ENCODE assay signal across 16 mouse cellular contexts in genomic region chr10:36884198-36884597, GRCm38 (mm10).
A peak's percentile ranks its signal among the peaks of the same experiment; 100 is the strongest.
DNase-seq lines count a peak whose midpoint lies in the region; ATAC-seq and TF ChIP-seq lines count a peak whose summit lies in the region.
"Had no signal": no experiment of that assay in that cellular context is flagged by ENCODE, and none has a peak within 500 bp of the region (broad histone marks: within the 10 kb centered on the region; RNA-seq: fewer than 3 reads in every experiment).

No protein-coding gene starts in this region.

- peak; percentile 31 for DNase-seq in forebrain, embryonic 14.5 days (ENCODE audit: low spot score)
- DNase-seq in frontal cortex, postnatal 10 days (ENCODE audit: low spot score in 2 of 2): no peak
- DNase-seq in cerebellum, adult 2 months: no peak
- no peak for DNase-seq in cerebellum, adult 8-10 months
- DNase-seq: adrenal gland, adult 2 months; adrenal gland, postnatal 10 days; adrenal gland, postnatal 25 days; cerebellum, adult 11-12 months; cerebellum, adult 9-10 months; cerebellum, postnatal 10 days; cerebellum, postnatal 25 days had no signal

- H3K36me3 ChIP-seq in forebrain, embryonic 14.5 days (ENCODE audit: control insufficient read depth, insufficient read depth, low read length): no peaks in the 10 kb centered on the region
- no peaks in the 10 kb centered on the region for H3K36me3 ChIP-seq in forebrain, embryonic 12.5 days (replicated peaks)
- no peaks in the 10 kb centered on the region for H3K36me3 ChIP-seq in forebrain, embryonic 16.5 days (ENCODE audit: control insufficient read depth, insufficient read depth)
- H3K36me3 ChIP-seq: embryonic facial prominence, embryonic 10.5 days; embryonic facial prominence, embryonic 12.5 days had no signal

- no peak overlapping the region for H3K9ac ChIP-seq in forebrain, embryonic 14.5 days (ENCODE audit: low read length)
- no peak overlapping the region for H3K9ac ChIP-seq in forebrain, embryonic 12.5 days
- H3K9ac ChIP-seq in forebrain, embryonic 16.5 days (replicated peaks; ENCODE audit: low read depth, low read length): no peak overlapping the region
- H3K9ac ChIP-seq: embryonic facial prominence, embryonic 12.5 days had no signal

- H3K9me3 ChIP-seq in forebrain, embryonic 14.5 days (replicated peaks; ENCODE audit: control insufficient read depth, low read length): no peaks in the 10 kb centered on the region
- no peaks in the 10 kb centered on the region for H3K9me3 ChIP-seq in forebrain, embryonic 12.5 days
- no peaks in the 10 kb centered on the region for H3K9me3 ChIP-seq in forebrain, embryonic 16.5 days (ENCODE audit: control insufficient read depth, low read length)
- H3K9me3 ChIP-seq: embryonic facial prominence, embryonic 10.5 days; embryonic facial prominence, embryonic 12.5 days had no signal

- no peak overlapping the region for H3K4me3 ChIP-seq in forebrain, embryonic 14.5 days (ENCODE audit: low read depth, low read length)
- no peak overlapping the region for H3K4me3 ChIP-seq in forebrain, embryonic 12.5 days (replicated peaks)
- no peak overlapping the region for H3K4me3 ChIP-seq in forebrain, embryonic 16.5 days (replicated peaks; ENCODE audit: low read length)
- no peak overlapping the region for H3K4me3 ChIP-seq in cerebellum, adult 2 months (replicated peaks; ENCODE audit: insufficient read depth, low read depth, low read length)
- H3K4me3 ChIP-seq: embryonic facial prominence, embryonic 10.5 days; embryonic facial prominence, embryonic 12.5 days had no signal

- H3K27me3 ChIP-seq in forebrain, embryonic 14.5 days (replicated peaks; ENCODE audit: control insufficient read depth, insufficient read depth, low read length): no peaks in the 10 kb centered on the region
- no peaks in the 10 kb centered on the region for H3K27me3 ChIP-seq in forebrain, embryonic 12.5 days
- H3K27me3 ChIP-seq in forebrain, embryonic 16.5 days (replicated peaks; ENCODE audit: control insufficient read depth, insufficient read depth, low read length): no peaks in the 10 kb centered on the region
- H3K27me3 ChIP-seq in cerebellum, adult 2 months (ENCODE audit: control insufficient read depth, insufficient read depth, low read length): no peaks in the 10 kb centered on the region
- H3K27me3 ChIP-seq: embryonic facial prominence, embryonic 12.5 days had no signal

- H3K4me1 ChIP-seq in forebrain, embryonic 14.5 days (ENCODE audit: control insufficient read depth, insufficient read depth, low read length): no peaks in the 10 kb centered on the region
- H3K4me1 ChIP-seq in forebrain, embryonic 12.5 days: no peaks in the 10 kb centered on the region
- no peaks in the 10 kb centered on the region; the same call in 1 of the 2 replicates for H3K4me1 ChIP-seq in forebrain, embryonic 16.5 days (replicated peaks; ENCODE audit: control insufficient read depth, insufficient read depth, low read length)
- no peaks in the 10 kb centered on the region for H3K4me1 ChIP-seq in cerebellum, adult 2 months (ENCODE audit: control insufficient read depth, insufficient read depth, low read length)
- H3K4me1 ChIP-seq: embryonic facial prominence, embryonic 10.5 days; embryonic facial prominence, embryonic 12.5 days had no signal

- WGBS in forebrain, embryonic 14.5 days: 69% methylated on average over 2 of the region's 2 CpGs
- 70% methylated on average over 2 of the region's 2 CpGs for WGBS in forebrain, embryonic 12.5 days
- WGBS in forebrain, embryonic 16.5 days: 70% methylated on average over 2 of the region's 2 CpGs
- 59% methylated on average over 2 of the region's 2 CpGs for WGBS in cerebellum, adult 2 months

- no peak overlapping the region for H3K27ac ChIP-seq in forebrain, embryonic 14.5 days (ENCODE audit: low read depth, low read length)
- no peak overlapping the region for H3K27ac ChIP-seq in forebrain, embryonic 12.5 days
- H3K27ac ChIP-seq in forebrain, embryonic 16.5 days (ENCODE audit: low read length): no peak overlapping the region
- H3K27ac ChIP-seq in cerebellum, adult 2 months (ENCODE audit: insufficient read depth, low read length): no peak overlapping the region
- H3K27ac ChIP-seq: embryonic facial prominence, embryonic 10.5 days; embryonic facial prominence, embryonic 12.5 days had no signal

- TF ChIP-seq POLR2A in cerebellum, adult 2 months (IDR thresholded peaks at IDR 0.05; ENCODE audit: borderline replicate concordance, insufficient read depth, low read length): no peak

- TF ChIP-seq CTCF in cerebellum, adult 2 months (IDR thresholded peaks at IDR 0.05; ENCODE audit: borderline replicate concordance, insufficient read depth, low read depth, low read length): no peak

- no peak overlapping the region for H3K4me2 ChIP-seq in forebrain, embryonic 14.5 days (ENCODE audit: low read length)
- no peak overlapping the region for H3K4me2 ChIP-seq in forebrain, embryonic 12.5 days
- no peak overlapping the region for H3K4me2 ChIP-seq in forebrain, embryonic 16.5 days (ENCODE audit: low read length)
- H3K4me2 ChIP-seq: embryonic facial prominence, embryonic 12.5 days had no signal

- peak; percentile 58; the same call in 1 of the 2 replicates for ATAC-seq in forebrain, embryonic 14.5 days
- no peak for ATAC-seq in forebrain, embryonic 12.5 days (ENCODE audit: low FRiP score)
- peak; percentile 59 for ATAC-seq in frontal cortex, adult (ENCODE audit: low TSS enrichment)
- peak; percentile 81 for ATAC-seq in forebrain, embryonic 16.5 days
